In the genomic region with DNA sequence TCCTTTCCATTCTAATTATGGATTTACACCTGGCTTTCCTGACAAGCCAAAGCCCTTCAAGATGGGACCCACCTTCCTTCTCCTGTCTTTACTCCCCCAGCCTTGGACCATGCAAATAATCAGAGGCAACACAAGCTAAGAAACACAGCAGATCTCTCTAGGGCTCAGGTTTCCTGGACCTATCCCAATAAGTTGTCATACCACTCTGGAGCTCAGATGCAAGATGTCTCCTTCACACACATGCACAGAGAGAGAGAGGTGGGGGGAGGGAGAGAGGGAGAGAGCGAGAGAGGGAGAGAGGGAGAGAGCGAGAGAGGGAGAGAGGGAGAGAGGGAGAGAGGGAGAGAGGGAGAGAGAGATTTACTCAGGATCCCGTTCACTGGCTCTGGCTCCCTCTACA, we compare ENCODE assay signal across 19 mouse cellular contexts. TPM values are rescaled to one million over a fixed set of nuclear protein-coding genes. Genes with fewer than 3 reads are reported as not detected.
DNase-seq lines count a peak whose midpoint lies in the region; ATAC-seq and TF ChIP-seq lines count a peak whose summit lies in the region.
"Had no signal": no experiment of that assay in that cellular context is flagged by ENCODE, and none has a peak within 500 bp of the region (broad histone marks: within the 10 kb centered on the region; RNA-seq: fewer than 3 reads in every experiment).

No protein-coding gene starts in this region.

- H3K27ac ChIP-seq in kidney, embryonic 14.5 days (ENCODE audit: low read depth, low read length), result peak overlapping the region; percentile 91; the same call in 1 of the 2 replicates
- H3K27ac ChIP-seq in lung, embryonic 16.5 days (ENCODE audit: low read length), result no peak overlapping the region
- peak overlapping the region; percentile 91 for H3K27ac ChIP-seq in midbrain, embryonic 16.5 days (ENCODE audit: low read length)
- H3K27ac ChIP-seq: heart, embryonic 10.5 days; liver, embryonic 13.5 days had no signal

- H3K9ac ChIP-seq in kidney, embryonic 14.5 days (ENCODE audit: low read depth, low read length), result no peak overlapping the region
- no peak overlapping the region for H3K9ac ChIP-seq in lung, embryonic 16.5 days (ENCODE audit: low read length)
- no peak overlapping the region for H3K9ac ChIP-seq in midbrain, embryonic 16.5 days (ENCODE audit: low read depth, low read length)
- H3K9ac ChIP-seq: liver, embryonic 13.5 days had no signal

- H3K4me1 ChIP-seq in kidney, embryonic 14.5 days (ENCODE audit: control insufficient read depth, insufficient read depth, low read length), result peaks cover 26% of the 10 kb centered on the region
- H3K4me1 ChIP-seq in lung, embryonic 16.5 days (replicated peaks; ENCODE audit: control insufficient read depth, insufficient read depth, low read length), result peaks cover 8% of the 10 kb centered on the region
- H3K4me1 ChIP-seq in midbrain, embryonic 16.5 days (ENCODE audit: control insufficient read depth, insufficient read depth, low read length), result peaks cover 40% of the 10 kb centered on the region
- H3K4me1 ChIP-seq: liver, embryonic 13.5 days had no signal

- TF ChIP-seq CTCF in brain, embryonic 14.5 days (IDR thresholded peaks at IDR 0.05; ENCODE audit: borderline replicate concordance, extremely low read depth, insufficient read depth, insufficient read length), result no peak

- no peaks in the 10 kb centered on the region for H3K27me3 ChIP-seq in kidney, embryonic 14.5 days (ENCODE audit: control insufficient read depth, insufficient read depth, low read length)
- H3K27me3 ChIP-seq in lung, embryonic 16.5 days (ENCODE audit: control insufficient read depth, insufficient read depth, low read depth, low read length), result no peaks in the 10 kb centered on the region
- no peaks in the 10 kb centered on the region for H3K27me3 ChIP-seq in midbrain, embryonic 16.5 days (ENCODE audit: control insufficient read depth, insufficient read depth, low read depth, low read length)

- H3K4me2 ChIP-seq in kidney, embryonic 14.5 days (replicated peaks; ENCODE audit: low read depth, low read length), result no peak overlapping the region
- no peak overlapping the region for H3K4me2 ChIP-seq in lung, embryonic 16.5 days (ENCODE audit: low read depth, low read length)
- H3K4me2 ChIP-seq in midbrain, embryonic 16.5 days (ENCODE audit: low read length), result no peak overlapping the region
- H3K4me2 ChIP-seq: liver, embryonic 13.5 days had no signal

- DNase-seq in kidney, postnatal 25 days, result no peak
- DNase-seq in lung, postnatal 14 days, result no peak
- DNase-seq in brain, embryonic 14.5 days (ENCODE audit: low read depth), result peak; percentile 50
- no peak for DNase-seq in thymus, postnatal 25 days
- DNase-seq: adrenal gland, adult 2 months; cerebellum, adult 8-10 months; gastrocnemius, postnatal 14 days; kidney, postnatal 14 days; left cerebral cortex, postnatal 4 days; liver, embryonic 13.5 days; spleen, adult 18-20 months; thymus, postnatal 4 days had no signal

- WGBS in kidney, embryonic 14.5 days, result 11% methylated on average over 1 of the region's 3 CpGs
- 19% methylated on average over 2 of the region's 3 CpGs for WGBS in lung, embryonic 16.5 days
- WGBS in midbrain, embryonic 16.5 days, result 25% methylated on average over 1 of the region's 3 CpGs

- no peaks in the 10 kb centered on the region for H3K9me3 ChIP-seq in kidney, embryonic 14.5 days (ENCODE audit: control insufficient read depth, low read length)
- no peaks in the 10 kb centered on the region for H3K9me3 ChIP-seq in lung, embryonic 16.5 days (ENCODE audit: control insufficient read depth, low read length)
- no peaks in the 10 kb centered on the region for H3K9me3 ChIP-seq in midbrain, embryonic 16.5 days (replicated peaks; ENCODE audit: control insufficient read depth, low read length, poor library complexity, severe bottlenecking)
- H3K9me3 ChIP-seq: G1E; heart, embryonic 10.5 days; liver, embryonic 13.5 days had no signal

- H3K4me3 ChIP-seq in kidney, embryonic 14.5 days (ENCODE audit: low read length), result no peak overlapping the region
- H3K4me3 ChIP-seq in lung, embryonic 16.5 days (ENCODE audit: low read length), result no peak overlapping the region
- no peak overlapping the region for H3K4me3 ChIP-seq in midbrain, embryonic 16.5 days (ENCODE audit: low read depth, low read length)
- H3K4me3 ChIP-seq: heart, embryonic 10.5 days; liver, embryonic 13.5 days; myocyte had no signal

- no peak for ATAC-seq in kidney, embryonic 14.5 days (ENCODE audit: low FRiP score, low TSS enrichment)
- peak; percentile 71 for ATAC-seq in lung, embryonic 16.5 days (ENCODE audit: low read depth)
- ATAC-seq in midbrain, embryonic 16.5 days, result no peak
- ATAC-seq: inflammation-experienced regulatory T-cells, adult 6 months had no signal

- TF ChIP-seq POLR2A in brain, embryonic 14.5 days (IDR thresholded peaks at IDR 0.05; ENCODE audit: borderline replicate concordance, extremely low read depth, insufficient read depth, insufficient read length, poor library complexity, severe bottlenecking), result no peak

- no peaks in the 10 kb centered on the region for H3K36me3 ChIP-seq in kidney, embryonic 14.5 days (ENCODE audit: control insufficient read depth, insufficient read depth, low read length)
- no peaks in the 10 kb centered on the region for H3K36me3 ChIP-seq in lung, embryonic 16.5 days (ENCODE audit: control insufficient read depth, insufficient read depth, low read length)
- no peaks in the 10 kb centered on the region for H3K36me3 ChIP-seq in midbrain, embryonic 16.5 days (ENCODE audit: control insufficient read depth, insufficient read depth, low read length)
- H3K36me3 ChIP-seq: G1E; heart, embryonic 10.5 days; liver, embryonic 13.5 days had no signal

RNA-seq across cellular contexts. Expression of gene Ttc22, which starts 10.1 kb away (rescaled TPM):
- 4.6 and 5.7 TPM in 2 replicates for polyA plus RNA-seq in kidney, embryonic 14.5 days (2014; fragmentation: Nextera tagmentation; extraction: Ambion mirVana)
- polyA plus RNA-seq in lung, embryonic 16.5 days (2015; fragmentation: Nextera tagmentation; extraction: Ambion mirVana), result 1.2 and 1.8 TPM in 2 replicates
- polyA plus RNA-seq in brain, embryonic 14.5 days (2012; rRNA removed), result 1.8 and 2.2 TPM in 2 replicates
- 3.6 and 4.4 TPM in 2 replicates for polyA plus RNA-seq in midbrain, embryonic 16.5 days (2015; fragmentation: Nextera tagmentation; extraction: Ambion mirVana)
- polyA plus RNA-seq: adrenal gland, adult 2 months; G1E; inflammation-experienced regulatory T-cells, adult 6 months had no signal

RNA-seq across cellular contexts. Expression of gene Lexm, which starts 15.3 kb away (rescaled TPM):
- not detected in 2 replicates for polyA plus RNA-seq in kidney, embryonic 14.5 days (2014; fragmentation: Nextera tagmentation; extraction: Ambion mirVana)
- polyA plus RNA-seq in lung, embryonic 16.5 days (2015; fragmentation: Nextera tagmentation; extraction: Ambion mirVana), result not detected in 2 replicates
- 0.05 TPM in 1 of 2 replicates, not detected in the other for polyA plus RNA-seq in brain, embryonic 14.5 days (2012; rRNA removed)
- not detected in 2 replicates for polyA plus RNA-seq in midbrain, embryonic 16.5 days (2015; fragmentation: Nextera tagmentation; extraction: Ambion mirVana)
- polyA plus RNA-seq: adrenal gland, adult 2 months; G1E; heart, embryonic 10.5 days; myocyte had no signal

RNA-seq across cellular contexts. Expression of gene Pars2, which starts 18.6 kb away (rescaled TPM):
- 10.9 and 14.0 TPM in 2 replicates for polyA plus RNA-seq in kidney, embryonic 14.5 days (2014; fragmentation: Nextera tagmentation; extraction: Ambion mirVana)
- polyA plus RNA-seq in lung, embryonic 16.5 days (2015; fragmentation: Nextera tagmentation; extraction: Ambion mirVana), result 12.2 and 13.2 TPM in 2 replicates
- 9.9 and 13.7 TPM in 2 replicates for polyA plus RNA-seq in brain, embryonic 14.5 days (2012; rRNA removed)
- 8.9 and 9.9 TPM in 2 replicates for polyA plus RNA-seq in midbrain, embryonic 16.5 days (2015; fragmentation: Nextera tagmentation; extraction: Ambion mirVana)

RNA-seq across cellular contexts. Expression of gene Ttc4, which starts 46.4 kb away (rescaled TPM):
- polyA plus RNA-seq in kidney, embryonic 14.5 days (2014; fragmentation: Nextera tagmentation; extraction: Ambion mirVana), result 60.9 and 90.5 TPM in 2 replicates
- 89.7 and 92.3 TPM in 2 replicates for polyA plus RNA-seq in lung, embryonic 16.5 days (2015; fragmentation: Nextera tagmentation; extraction: Ambion mirVana)
- polyA plus RNA-seq in brain, embryonic 14.5 days (2012; rRNA removed), result 177 and 273 TPM in 2 replicates
- 159 and 163 TPM in 2 replicates for polyA plus RNA-seq in midbrain, embryonic 16.5 days (2015; fragmentation: Nextera tagmentation; extraction: Ambion mirVana)
